Mouse (Mus musculus) ES-E14 (cell line): ENCODE results near the gene Cyp26c1. TPM values are rescaled to one million over a fixed set of nuclear protein-coding genes. Genes with fewer than 3 reads are reported as not detected.

ENCODE experiments used
- DNase-seq: peaks from one replicate; pipeline ENCODE4 v3.0.0-alpha.2; 2013; ENCODE audit warnings: low read depth, low spot score
- H3K27ac ChIP-seq: 2 replicates; pipeline ENCODE4 v1.5.1; 2012; ENCODE audit warnings: low read depth, mild to moderate bottlenecking, low read length, moderate library complexity, mixed read lengths; ENCODE audit not compliant: poor library complexity, insufficient read depth, severe bottlenecking
- H3K36me3 ChIP-seq: 2 replicates; pipeline ENCODE4 v1.6.1; 2012; ENCODE audit warnings: mild to moderate bottlenecking, low read length, moderate library complexity, mixed read lengths; ENCODE audit not compliant: control insufficient read depth, poor library complexity, insufficient read depth, severe bottlenecking
- H3K4me1 ChIP-seq, 2 experiments: fragments of 150-350 bp in 1 of 2; sonication (generic) in 1 of 2; 2 replicates each; pipeline ENCODE4 v1.6.1; 2012; ENCODE audit warnings: low read length in 2 of 2, mild to moderate bottlenecking in 1 of 2, mixed read lengths in 1 of 2; ENCODE audit not compliant: control insufficient read depth in 2 of 2, insufficient read depth in 2 of 2, poor library complexity in 1 of 2
- H3K4me3 ChIP-seq, 2 experiments: fragments of 150-350 bp in 1 of 2; sonication (generic) in 1 of 2; 2 replicates each; pipeline ENCODE4 v1.5.1; 2012; ENCODE audit warnings: low read length in 2 of 2, low read depth in 1 of 2, mild to moderate bottlenecking in 1 of 2, mixed read lengths in 1 of 2; ENCODE audit not compliant: insufficient read depth in 1 of 2, poor library complexity in 1 of 2, severe bottlenecking in 1 of 2
- H3K9ac ChIP-seq: 2 replicates; pipeline ENCODE4 v1.6.1; 2012; ENCODE audit warnings: low read depth, mild to moderate bottlenecking, low read length, mixed read lengths; ENCODE audit not compliant: poor library complexity, insufficient read depth, severe bottlenecking
- H3K9me3 ChIP-seq: fragments of 150-350 bp; sonication (generic); 2 replicates; pipeline ENCODE4 v1.6.1; 2012; ENCODE audit warnings: low read depth, mild to moderate bottlenecking, low read length; ENCODE audit not compliant: control insufficient read depth, insufficient read depth
- CHD2 ChIP-seq: IDR thresholded peaks from 2 replicates; pipeline ENCODE4 v1.6.1; 2014; ENCODE audit warnings: mild to moderate bottlenecking, low read depth, low read length, inconsistent platforms
- HCFC1 ChIP-seq: IDR thresholded peaks from 2 replicates; pipeline ENCODE4 v1.6.1; 2012; ENCODE audit warnings: low read length, inconsistent platforms, borderline replicate concordance; ENCODE audit not compliant: insufficient read depth
- MAFK ChIP-seq: IDR thresholded peaks from 2 replicates; pipeline ENCODE4 v1.6.1; 2014; ENCODE audit warnings: mild to moderate bottlenecking, low read depth, low read length, inconsistent platforms; ENCODE audit not compliant: insufficient read depth
- ZC3H11A ChIP-seq: IDR thresholded peaks from 2 replicates; pipeline ENCODE4 v1.6.1; 2012; ENCODE audit warnings: low read depth, mild to moderate bottlenecking, inconsistent platforms, low read length, borderline replicate concordance
- ZNF384 ChIP-seq: IDR thresholded peaks from 2 replicates; pipeline ENCODE4 v1.6.1; 2012; ENCODE audit warnings: low read depth, low read length, inconsistent platforms
- in situ Hi-C, 2 experiments: fragments of 600-800 bp; cut with MboI; formaldehyde crosslinking; loops; one replicate each; pipeline ENCODE4 v1.15.1; 2025; ENCODE audit warnings: low sequenced_read_pairs in 2 of 2, inconsistent platforms in 1 of 2; ENCODE audit not compliant: unreplicated experiment in 2 of 2
- total RNA-seq: library from RNA; depleted of rRNA; stranded (reverse); fragments of 300-350 nt; gene quantifications from 2 replicates; pipeline ENCODE4 v1.2.3, GENCODE M21; 2012

Gene Cyp26c1
- total RNA-seq, 1 experiment: 0.31 TPM

- Histone ChIP-seq H3K36me3 (no peaks in the 10 kb centered on the region), H3K9me3 (no peaks in the 10 kb centered on the region), H3K4me1 (peaks cover 0 to 2% of the 10 kb centered on the region in 2 experiments; a peak in 1 of 4 replicates), H3K9ac (no peak overlapping the region), H3K27ac (no peak overlapping the region), H3K4me3 (no peak overlapping the region)
- TF ChIP-seq CHD2: no peak
- no peak for TF ChIP-seq ZC3H11A
- TF ChIP-seq ZNF384: no peak
- no peak for TF ChIP-seq MAFK
- no peak for TF ChIP-seq HCFC1
- in situ Hi-C loops: no loop called here
- no peak for DNase-seq
Measured at GRCm38 (mm10) chr19:37665256-37665655, 20.1 kb upstream of the Cyp26c1 start.

- no peak for TF ChIP-seq MAFK
- no peak for TF ChIP-seq ZNF384
- TF ChIP-seq CHD2: no peak
- no peak for TF ChIP-seq HCFC1
- TF ChIP-seq ZC3H11A: no peak
- H3K27ac ChIP-seq: no peak overlapping the region
- no peaks in the 10 kb centered on the region for H3K9me3 ChIP-seq
- no peak overlapping the region for H3K9ac ChIP-seq
- peaks cover 0 to 2% of the 10 kb centered on the region in 2 experiments; a peak in 1 of 4 replicates for H3K4me1 ChIP-seq
- in situ Hi-C loops: no loop called here
- DNase-seq: no peak
- no peaks in the 10 kb centered on the region for H3K36me3 ChIP-seq
- H3K4me3 ChIP-seq: no peak overlapping the region
Measured at GRCm38 (mm10) chr19:37667855-37668594, 17.4 kb upstream of the Cyp26c1 start.

- in situ Hi-C loops: no loop called here
Measured at GRCm38 (mm10) chr19:37668657-37669056, 16.7 kb upstream of the Cyp26c1 start.

GRCm38 (mm10) chr19:37669486-37669885 lies 15.9 kb upstream of the Cyp26c1 start:
- no peak overlapping the region for H3K9ac ChIP-seq
- H3K27ac ChIP-seq: no peak overlapping the region
- H3K36me3 ChIP-seq: no peaks in the 10 kb centered on the region
- no peaks in the 10 kb centered on the region for H3K9me3 ChIP-seq
- no peak for DNase-seq
- H3K4me1 ChIP-seq: peaks cover 0 to 2% of the 10 kb centered on the region in 2 experiments; a peak in 1 of 4 replicates
- in situ Hi-C loops: no loop called here
- TF ChIP-seq MAFK (no peak), ZC3H11A (no peak), HCFC1 (no peak), ZNF384 (no peak), CHD2 (no peak)
- H3K4me3 ChIP-seq: no peak overlapping the region

More at GRCm38 (mm10) chr19:37668657-37669056, 16.7 kb upstream of the Cyp26c1 start:
- H3K27ac ChIP-seq: no peak overlapping the region
- H3K4me3 ChIP-seq: no peak overlapping the region
- TF ChIP-seq MAFK: no peak
- no peak for TF ChIP-seq CHD2
- TF ChIP-seq ZC3H11A: no peak
- no peak for TF ChIP-seq HCFC1
- TF ChIP-seq ZNF384: no peak
- no peak for DNase-seq
- H3K9ac ChIP-seq: no peak overlapping the region
- no peaks in the 10 kb centered on the region for H3K36me3 ChIP-seq
- H3K4me1 ChIP-seq: peaks cover 0 to 2% of the 10 kb centered on the region in 2 experiments; a peak in 1 of 4 replicates
- no peaks in the 10 kb centered on the region for H3K9me3 ChIP-seq
